Mouse (Mus musculus): ENCODE data around the gene Igsf8. TPM values are rescaled to one million over a fixed set of nuclear protein-coding genes. Genes with fewer than 3 reads are reported as not detected.

Gene Igsf8
- total RNA-seq, 4 experiments from 2014 or later: 32.7 to 37.0 (median 35.8) TPM

- no peak for DNase-seq
These were observed 90.6 kb downstream of the Igsf8 start for GRCm38 (mm10) chr1:172352001-172352400.

- no peak for DNase-seq
These were observed 91.0 kb downstream of the Igsf8 start for GRCm38 (mm10) chr1:172352453-172352852.

GRCm38 (mm10) chr1:172355336-172355735 is 93.9 kb downstream of the Igsf8 start:
- DNase-seq: no peak

GRCm38 (mm10) chr1:172357550-172357949 is 96.1 kb downstream of the Igsf8 start:
- DNase-seq: no peak

- DNase-seq: no peak
These were observed 96.9 kb downstream of the Igsf8 start for GRCm38 (mm10) chr1:172358341-172358740.

GRCm38 (mm10) chr1:172364684-172365083 is 103.2 kb downstream of the Igsf8 start:
- no peak for DNase-seq

- DNase-seq: no peak
These were observed 107.5 kb downstream of the Igsf8 start for GRCm38 (mm10) chr1:172368768-172369418.

Other genes starting within 250 kb of the Igsf8 start
- 1 to 10 TPM; 4.8 to 7.7 (median 5.1) TPM for gene Vangl2, start 233.2 kb upstream of the Igsf8 start, total RNA-seq (2022)
- gene Nhlh1, start 204.1 kb upstream of the Igsf8 start, total RNA-seq (2022): not detected
- 100 to 1,000 TPM; 180 to 214 (median 195) TPM for gene Copa, start 179.1 kb upstream of the Igsf8 start, total RNA-seq (2022)
- gene Ncstn, start 178.8 kb upstream of the Igsf8 start, total RNA-seq (2022): 100 to 1,000 TPM; 110 to 135 (median 124) TPM
- 100 to 1,000 TPM in 3 of 4 experiments, 10 to 100 TPM in 1; 99.8 to 153 (median 120) TPM for gene Pex19, start 134.9 kb upstream of the Igsf8 start, total RNA-seq (2022)
- 100 to 1,000 TPM; 141 to 189 (median 156) TPM for gene Dcaf8, start 113.6 kb upstream of the Igsf8 start, total RNA-seq (2022)
- 10 to 100 TPM; 48.4 to 89.7 (median 63.1) TPM for gene Pea15a, start 54.8 kb upstream of the Igsf8 start, total RNA-seq (2022)
- under 1 TPM in 3 of 4 experiments, not detected in 1; 0.21 to 0.30 (median 0.29) TPM for gene Casq1, start 41.8 kb upstream of the Igsf8 start, total RNA-seq (2022)
- 1 to 10 TPM in 2 of 4 experiments, under 1 TPM in 2; 0.12 to 1.1 (median 0.76) TPM for gene Atp1a4, start 3.2 kb upstream of the Igsf8 start, total RNA-seq (2022)
- gene Atp1a2, start 36.4 kb downstream of the Igsf8 start, total RNA-seq (2022): 100 to 1,000 TPM in 1 of 4 experiments, 10 to 100 TPM in 3; 34.9 to 107 (median 92.5) TPM
- gene Kcnj9, start 67.7 kb downstream of the Igsf8 start, total RNA-seq (2022): under 1 TPM; 0.10 to 0.95 (median 0.48) TPM
- 1 to 10 TPM; 1.0 to 2.6 (median 1.7) TPM for gene Kcnj10, start 79.6 kb downstream of the Igsf8 start, total RNA-seq (2022)
- gene Pigm, start 114.9 kb downstream of the Igsf8 start, total RNA-seq (2022): 10 to 100 TPM; 11.1 to 13.2 (median 11.8) TPM
- gene Slamf9, start 213.7 kb downstream of the Igsf8 start, total RNA-seq (2022): 10 to 100 TPM in 1 of 4 experiments, 1 to 10 TPM in 3; 5.2 to 11.3 (median 6.2) TPM
- 1 to 10 TPM; 1.5 to 6.6 (median 3.6) TPM for gene Igsf9, start 220.1 kb downstream of the Igsf8 start, total RNA-seq (2022)
- 10 to 100 TPM; 68.5 to 90.2 (median 77.9) TPM for gene Tagln2, start 238.4 kb downstream of the Igsf8 start, total RNA-seq (2022)

All from adrenal gland, adult 8-10 months (tissue).